Mouse (Mus musculus): ENCODE data around the gene Bri3bp. TPM values are rescaled to one million over a fixed set of nuclear protein-coding genes. Genes with fewer than 3 reads are reported as not detected.

Gene Bri3bp
- polyA plus RNA-seq, 1 experiment from 2014 or later: 31.8 TPM

- H3K36me3 ChIP-seq (ENCODE audit: control insufficient read depth, insufficient read depth, low read length): peaks cover 10% of the 10 kb centered on the region; the same call in 1 of the 2 replicates
- H3K27ac ChIP-seq (ENCODE audit: low read length): no peak overlapping the region
- 73% methylated on average over 12 of the region's 12 CpGs for WGBS
- no peaks in the 10 kb centered on the region for H3K9me3 ChIP-seq (replicated peaks; ENCODE audit: control insufficient read depth, low read length)
- H3K4me3 ChIP-seq (replicated peaks; ENCODE audit: low read length): no peak overlapping the region
- peak; percentile 65; the same call in 1 of the 2 replicates for ATAC-seq (ENCODE audit: insufficient read depth, low FRiP score)
- no peak overlapping the region for H3K4me2 ChIP-seq (ENCODE audit: low read depth, low read length)
- H3K27me3 ChIP-seq (ENCODE audit: control insufficient read depth, insufficient read depth, low read length): no peaks in the 10 kb centered on the region
- H3K4me1 ChIP-seq (ENCODE audit: control insufficient read depth, insufficient read depth, low read length): no peaks in the 10 kb centered on the region
- no peak overlapping the region for H3K9ac ChIP-seq (ENCODE audit: low read length)
These were observed 56.6 kb downstream of the Bri3bp start for GRCm38 (mm10) chr5:125497821-125498600.

- H3K27ac ChIP-seq (ENCODE audit: low read length): no peak overlapping the region
- no peaks in the 10 kb centered on the region for H3K4me1 ChIP-seq (ENCODE audit: control insufficient read depth, insufficient read depth, low read length)
- no peak overlapping the region for H3K4me3 ChIP-seq (replicated peaks; ENCODE audit: low read length)
- no peak overlapping the region for H3K4me2 ChIP-seq (ENCODE audit: low read depth, low read length)
- H3K27me3 ChIP-seq (ENCODE audit: control insufficient read depth, insufficient read depth, low read length): no peaks in the 10 kb centered on the region
- 86% methylated on average over 6 of the region's 6 CpGs for WGBS
- peaks cover 19% of the 10 kb centered on the region for H3K36me3 ChIP-seq (ENCODE audit: control insufficient read depth, insufficient read depth, low read length)
- H3K9ac ChIP-seq (ENCODE audit: low read length): no peak overlapping the region
- no peaks in the 10 kb centered on the region for H3K9me3 ChIP-seq (replicated peaks; ENCODE audit: control insufficient read depth, low read length)
- ATAC-seq (ENCODE audit: insufficient read depth, low FRiP score): no peak
These were observed 60.1 kb downstream of the Bri3bp start for GRCm38 (mm10) chr5:125501505-125501904.

- H3K36me3 ChIP-seq (ENCODE audit: control insufficient read depth, insufficient read depth, low read length): peaks cover 20% of the 10 kb centered on the region
- H3K4me2 ChIP-seq (ENCODE audit: low read depth, low read length): no peak overlapping the region
- H3K4me1 ChIP-seq (ENCODE audit: control insufficient read depth, insufficient read depth, low read length): no peaks in the 10 kb centered on the region
- no peak overlapping the region for H3K9ac ChIP-seq (ENCODE audit: low read length)
- H3K9me3 ChIP-seq (replicated peaks; ENCODE audit: control insufficient read depth, low read length): no peaks in the 10 kb centered on the region
- no peaks in the 10 kb centered on the region for H3K27me3 ChIP-seq (ENCODE audit: control insufficient read depth, insufficient read depth, low read length)
- WGBS: 51% methylated on average over 3 of the region's 3 CpGs
- H3K4me3 ChIP-seq (replicated peaks; ENCODE audit: low read length): no peak overlapping the region
- H3K27ac ChIP-seq (ENCODE audit: low read length): no peak overlapping the region
- no peak for ATAC-seq (ENCODE audit: insufficient read depth, low FRiP score)
These were observed 60.8 kb downstream of the Bri3bp start for GRCm38 (mm10) chr5:125502186-125502585.

GRCm38 (mm10) chr5:125503628-125504027 lies 62.3 kb downstream of the Bri3bp start:
- H3K4me1 ChIP-seq (ENCODE audit: control insufficient read depth, insufficient read depth, low read length): no peaks in the 10 kb centered on the region
- 88% methylated on average over 6 of the region's 6 CpGs for WGBS
- H3K27ac ChIP-seq (ENCODE audit: low read length): no peak overlapping the region
- H3K4me3 ChIP-seq (replicated peaks; ENCODE audit: low read length): no peak overlapping the region
- no peak overlapping the region for H3K9ac ChIP-seq (ENCODE audit: low read length)
- no peaks in the 10 kb centered on the region for H3K9me3 ChIP-seq (replicated peaks; ENCODE audit: control insufficient read depth, low read length)
- H3K4me2 ChIP-seq (ENCODE audit: low read depth, low read length): no peak overlapping the region
- H3K27me3 ChIP-seq (ENCODE audit: control insufficient read depth, insufficient read depth, low read length): no peaks in the 10 kb centered on the region
- ATAC-seq (ENCODE audit: insufficient read depth, low FRiP score): no peak; the same call in 1 of the 2 replicates
- peaks cover 21% of the 10 kb centered on the region for H3K36me3 ChIP-seq (ENCODE audit: control insufficient read depth, insufficient read depth, low read length)

- Histone ChIP-seq H3K4me1 (ENCODE audit: control insufficient read depth, insufficient read depth, low read length) (no peaks in the 10 kb centered on the region), H3K36me3 (ENCODE audit: control insufficient read depth, insufficient read depth, low read length) (peaks cover 25% of the 10 kb centered on the region), H3K4me3 (replicated peaks; ENCODE audit: low read length) (no peak overlapping the region), H3K9me3 (replicated peaks; ENCODE audit: control insufficient read depth, low read length) (no peaks in the 10 kb centered on the region), H3K4me2 (ENCODE audit: low read depth, low read length) (no peak overlapping the region), H3K9ac (ENCODE audit: low read length) (no peak overlapping the region), H3K27me3 (ENCODE audit: control insufficient read depth, insufficient read depth, low read length) (no peaks in the 10 kb centered on the region), H3K27ac (ENCODE audit: low read length) (no peak overlapping the region)
- ATAC-seq (ENCODE audit: insufficient read depth, low FRiP score): no peak
- 66% methylated on average over 11 of the region's 11 CpGs for WGBS
These were observed 63.3 kb downstream of the Bri3bp start for GRCm38 (mm10) chr5:125504692-125505091.

GRCm38 (mm10) chr5:125505968-125506367 lies 64.6 kb downstream of the Bri3bp start:
- Histone ChIP-seq H3K27me3 (ENCODE audit: control insufficient read depth, insufficient read depth, low read length) (no peaks in the 10 kb centered on the region), H3K9ac (ENCODE audit: low read length) (no peak overlapping the region), H3K4me3 (replicated peaks; ENCODE audit: low read length) (no peak overlapping the region), H3K4me1 (ENCODE audit: control insufficient read depth, insufficient read depth, low read length) (no peaks in the 10 kb centered on the region), H3K9me3 (replicated peaks; ENCODE audit: control insufficient read depth, low read length) (no peaks in the 10 kb centered on the region), H3K4me2 (ENCODE audit: low read depth, low read length) (no peak overlapping the region), H3K36me3 (ENCODE audit: control insufficient read depth, insufficient read depth, low read length) (peaks cover 29% of the 10 kb centered on the region), H3K27ac (ENCODE audit: low read length) (no peak overlapping the region)
- no peak for ATAC-seq (ENCODE audit: insufficient read depth, low FRiP score)
- 78% methylated on average over 15 of the region's 15 CpGs for WGBS

- 89% methylated on average over 9 of the region's 9 CpGs for WGBS
These were observed 66.2 kb downstream of the Bri3bp start for GRCm38 (mm10) chr5:125507582-125507981.

GRCm38 (mm10) chr5:125508006-125508405 lies 66.6 kb downstream of the Bri3bp start:
- no peak overlapping the region for H3K4me3 ChIP-seq (replicated peaks; ENCODE audit: low read length)
- no peaks in the 10 kb centered on the region for H3K4me1 ChIP-seq (ENCODE audit: control insufficient read depth, insufficient read depth, low read length)
- no peak for ATAC-seq (ENCODE audit: insufficient read depth, low FRiP score)
- H3K27me3 ChIP-seq (ENCODE audit: control insufficient read depth, insufficient read depth, low read length): no peaks in the 10 kb centered on the region
- H3K9me3 ChIP-seq (replicated peaks; ENCODE audit: control insufficient read depth, low read length): no peaks in the 10 kb centered on the region
- no peak overlapping the region for H3K27ac ChIP-seq (ENCODE audit: low read length)
- H3K9ac ChIP-seq (ENCODE audit: low read length): no peak overlapping the region
- no peak overlapping the region for H3K4me2 ChIP-seq (ENCODE audit: low read depth, low read length)
- WGBS: 89% methylated on average over 10 of the region's 10 CpGs
- H3K36me3 ChIP-seq (ENCODE audit: control insufficient read depth, insufficient read depth, low read length): peaks cover 29% of the 10 kb centered on the region

More at GRCm38 (mm10) chr5:125507582-125507981, 66.2 kb downstream of the Bri3bp start:
- Histone ChIP-seq H3K9me3 (replicated peaks; ENCODE audit: control insufficient read depth, low read length) (no peaks in the 10 kb centered on the region), H3K4me2 (ENCODE audit: low read depth, low read length) (no peak overlapping the region), H3K27me3 (ENCODE audit: control insufficient read depth, insufficient read depth, low read length) (no peaks in the 10 kb centered on the region), H3K9ac (ENCODE audit: low read length) (no peak overlapping the region), H3K4me1 (ENCODE audit: control insufficient read depth, insufficient read depth, low read length) (no peaks in the 10 kb centered on the region), H3K36me3 (ENCODE audit: control insufficient read depth, insufficient read depth, low read length) (peaks cover 29% of the 10 kb centered on the region), H3K4me3 (replicated peaks; ENCODE audit: low read length) (no peak overlapping the region), H3K27ac (ENCODE audit: low read length) (no peak overlapping the region)
- ATAC-seq (ENCODE audit: insufficient read depth, low FRiP score): no peak

- no peak overlapping the region for H3K4me2 ChIP-seq (ENCODE audit: low read depth, low read length)
- H3K27ac ChIP-seq (ENCODE audit: low read length): no peak overlapping the region
- H3K36me3 ChIP-seq (ENCODE audit: control insufficient read depth, insufficient read depth, low read length): peaks cover 26% of the 10 kb centered on the region
- H3K27me3 ChIP-seq (ENCODE audit: control insufficient read depth, insufficient read depth, low read length): no peaks in the 10 kb centered on the region
- 48% methylated on average over 5 of the region's 5 CpGs for WGBS
- H3K9ac ChIP-seq (ENCODE audit: low read length): no peak overlapping the region
- H3K4me1 ChIP-seq (ENCODE audit: control insufficient read depth, insufficient read depth, low read length): no peaks in the 10 kb centered on the region
- H3K9me3 ChIP-seq (replicated peaks; ENCODE audit: control insufficient read depth, low read length): no peaks in the 10 kb centered on the region
- no peak for ATAC-seq (ENCODE audit: insufficient read depth, low FRiP score)
- H3K4me3 ChIP-seq (replicated peaks; ENCODE audit: low read length): no peak overlapping the region
These were observed 68.2 kb downstream of the Bri3bp start for GRCm38 (mm10) chr5:125509541-125509940.
